Mouse (Mus musculus): ENCODE data around the gene Cdc42ep1. TPM values are rescaled to one million over a fixed set of nuclear protein-coding genes. Genes with fewer than 3 reads are reported as not detected.

Gene Cdc42ep1
- total RNA-seq, 2 experiments from 2014 or later: 14.4 to 16.5 TPM

- intact Hi-C loops (cut with DNase I): no loop called here
- DNase-seq (ENCODE audit: low spot score in 2 of 2): peak; percentile 56 to 77
Measured at GRCm38 (mm10) chr15:78899740-78900584, 57.5 kb downstream of the Cdc42ep1 start, which contains the start of gene Sh3bp1. Gene Sh3bp1, plus strand, starts transcription at chr15:78899768.

Small RNA genes lying within 50 kb of the gene (microRNA-seq; reads per million reads assigned to microRNA genes)
- gene Mir6955: 1.3 reads per million

Other genes with a start within 250 kb of the Cdc42ep1 start
- 10 to 100 TPM in 1 of 2 experiments, 1 to 10 TPM in 1; 8.7 to 11.9 TPM for gene Cyth4, start 245.6 kb upstream of the Cdc42ep1 start, total RNA-seq (2021)
- 100 to 1,000 TPM; 130 to 159 TPM for gene Elfn2, start 123.9 kb upstream of the Cdc42ep1 start, total RNA-seq (2021)
- 1 to 10 TPM; 4.9 to 6.0 TPM for gene Mfng, start 69.1 kb upstream of the Cdc42ep1 start, total RNA-seq (2021)
- 1 to 10 TPM; 3.6 to 4.3 TPM for gene Card10, start 39.6 kb upstream of the Cdc42ep1 start, total RNA-seq (2021)
- gene Lgals2, start 12.9 kb downstream of the Cdc42ep1 start, total RNA-seq (2021): not detected
- 10 to 100 TPM; 57.6 to 65.0 TPM for gene Gga1, start 34.6 kb downstream of the Cdc42ep1 start, total RNA-seq (2021)
- gene Gm49510, start 57.0 kb downstream of the Cdc42ep1 start, total RNA-seq (2021): under 1 TPM in 1 of 2 experiments, not detected in 1; 0.97 TPM
- 10 to 100 TPM; 23.7 to 31.5 TPM for gene Sh3bp1, start 57.1 kb downstream of the Cdc42ep1 start, total RNA-seq (2021)
- gene Pdxp, start 71.3 kb downstream of the Cdc42ep1 start, total RNA-seq (2021): 100 to 1,000 TPM; 159 to 192 TPM
- 10 to 100 TPM; 19.3 to 25.0 TPM for gene Lgals1, start 84.1 kb downstream of the Cdc42ep1 start, total RNA-seq (2021)
- 10 to 100 TPM; 39.5 to 42.1 TPM for gene Nol12, start 92.3 kb downstream of the Cdc42ep1 start, total RNA-seq (2021)
- gene Triobp, start 105.1 kb downstream of the Cdc42ep1 start, total RNA-seq (2021): 10 to 100 TPM; 14.3 to 19.5 TPM
- 100 to 1,000 TPM in 1 of 2 experiments, 10 to 100 TPM in 1; 87.0 to 113 TPM for gene H1f0, start 185.8 kb downstream of the Cdc42ep1 start, total RNA-seq (2021)
- not detected for gene Galr3, start 199.3 kb downstream of the Cdc42ep1 start, total RNA-seq (2021)
- 10 to 100 TPM; 14.1 to 19.0 TPM for gene Ankrd54, start 220.3 kb downstream of the Cdc42ep1 start, total RNA-seq (2021)
- 10 to 100 TPM; 62.6 to 65.3 TPM for gene Eif3l, start 232.6 kb downstream of the Cdc42ep1 start, total RNA-seq (2021)